Mouse (Mus musculus): ENCODE results near the gene Cd320. TPM values are rescaled to one million over a fixed set of nuclear protein-coding genes. Genes with fewer than 3 reads are reported as not detected.
A peak's percentile ranks its signal among the peaks of the same experiment; 100 is the strongest.
"Not testable (repeated sequence)": the region's sequence is repeated elsewhere in the genome, so short reads cannot be mapped to it uniquely, and the experiment has no call there.

Cd320 gene
- polyA plus RNA-seq, 1 experiment = 33.0 TPM

DNA sequence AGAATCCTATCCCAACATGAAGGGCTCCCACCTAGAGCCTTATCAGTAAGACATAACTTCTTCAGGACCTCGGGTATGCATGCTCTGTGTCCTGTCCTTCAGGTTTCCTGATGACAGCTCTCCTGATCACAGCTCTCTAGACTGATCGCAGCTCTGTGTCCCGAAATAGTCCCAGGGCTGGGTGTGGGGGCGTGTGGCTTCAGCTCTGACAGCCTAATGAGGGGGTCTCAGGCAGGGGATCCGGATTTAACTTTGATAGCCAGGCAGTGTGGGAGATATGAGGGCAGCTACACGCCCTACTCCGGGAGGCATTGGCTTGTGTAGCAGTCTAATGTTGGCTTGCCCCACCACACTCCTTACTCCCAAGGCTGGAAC is 31.8 kb upstream of the Cd320 start:
- H3K27ac ChIP-seq (ENCODE audit: insufficient read depth, low read length) = peak overlapping the region; percentile 60
- TF ChIP-seq CTCF (IDR thresholded peaks at IDR 0.05; ENCODE audit: extremely low read depth, insufficient read depth, low read length) = no peak
- no peak for TF ChIP-seq POLR2A (IDR thresholded peaks at IDR 0.05; ENCODE audit: extremely low read depth, insufficient read depth, low read length)
- H3K4me1 ChIP-seq (ENCODE audit: control insufficient read depth, insufficient read depth, low read length) = no peaks in the 10 kb centered on the region
- H3K4me3 ChIP-seq (ENCODE audit: insufficient read depth, low read length) = peak overlapping the region; percentile 61

DNA sequence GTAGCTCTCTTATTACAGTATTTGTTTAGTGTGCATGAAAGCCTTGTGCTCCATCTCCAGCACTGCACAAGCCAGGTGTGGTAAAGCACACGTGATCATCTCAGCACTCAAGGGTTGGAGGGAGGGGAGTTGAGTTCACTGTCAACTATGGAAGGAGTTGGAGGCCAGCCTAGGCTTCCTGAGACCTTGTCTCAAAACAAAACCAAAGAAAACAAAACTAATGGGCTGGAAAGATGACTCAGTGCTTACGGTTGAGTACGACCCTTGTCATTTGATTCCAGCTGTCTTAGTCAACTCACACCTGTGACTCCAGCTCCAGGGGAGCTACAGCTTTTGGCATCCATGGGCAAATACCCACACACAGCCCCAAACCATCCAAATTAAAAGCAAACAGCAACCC is 30.4 kb upstream of the Cd320 start:
- Histone ChIP-seq H3K27ac (ENCODE audit: insufficient read depth, low read length) (peak overlapping the region; percentile 80; the same call in 1 of the 2 replicates), H3K4me1 (ENCODE audit: control insufficient read depth, insufficient read depth, low read length) (peaks cover 2% of the 10 kb centered on the region), H3K4me3 (ENCODE audit: insufficient read depth, low read length) (no peak overlapping the region)
- TF ChIP-seq POLR2A (IDR thresholded peaks at IDR 0.05; ENCODE audit: extremely low read depth, insufficient read depth, low read length) = no peak
- TF ChIP-seq CTCF (IDR thresholded peaks at IDR 0.05; ENCODE audit: extremely low read depth, insufficient read depth, low read length) = no peak

- Histone ChIP-seq H3K4me3 (ENCODE audit: insufficient read depth, low read length) (no peak overlapping the region), H3K27ac (ENCODE audit: insufficient read depth, low read length) (peak overlapping the region; percentile 80; the same call in 1 of the 2 replicates), H3K4me1 (ENCODE audit: control insufficient read depth, insufficient read depth, low read length) (peaks cover 2% of the 10 kb centered on the region)
- TF ChIP-seq POLR2A (IDR thresholded peaks at IDR 0.05; ENCODE audit: extremely low read depth, insufficient read depth, low read length) (no peak), CTCF (IDR thresholded peaks at IDR 0.05; ENCODE audit: extremely low read depth, insufficient read depth, low read length) (no peak)
Observed at GRCm38 (mm10) chr17:33812990-33813389, 29.9 kb upstream of the Cd320 start.

DNA sequence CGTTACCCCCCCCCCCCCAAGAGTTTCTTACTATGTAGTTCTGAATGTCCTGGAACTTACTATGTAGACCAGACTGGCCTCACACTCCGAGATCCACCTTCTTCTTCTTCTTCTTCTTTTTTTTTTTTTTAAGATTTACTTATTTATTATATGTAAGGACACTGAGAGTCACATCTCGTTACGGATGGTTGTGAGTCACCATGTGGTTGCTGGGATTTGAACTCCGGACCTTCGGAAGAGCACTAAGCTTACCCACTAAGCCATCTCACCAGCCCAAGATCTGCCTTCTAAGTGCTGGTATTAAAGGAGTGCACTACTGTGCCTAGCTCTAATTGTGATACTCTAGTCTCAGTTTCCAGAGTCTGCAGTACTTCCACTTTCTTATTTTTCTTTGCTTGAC is 27.5 kb upstream of the Cd320 start:
- Histone ChIP-seq H3K27ac (ENCODE audit: insufficient read depth, low read length) (no peak overlapping the region), H3K4me3 (ENCODE audit: insufficient read depth, low read length) (no peak overlapping the region), H3K4me1 (ENCODE audit: control insufficient read depth, insufficient read depth, low read length) (peaks cover 2% of the 10 kb centered on the region)
- no peak for TF ChIP-seq POLR2A (IDR thresholded peaks at IDR 0.05; ENCODE audit: extremely low read depth, insufficient read depth, low read length)

DNA sequence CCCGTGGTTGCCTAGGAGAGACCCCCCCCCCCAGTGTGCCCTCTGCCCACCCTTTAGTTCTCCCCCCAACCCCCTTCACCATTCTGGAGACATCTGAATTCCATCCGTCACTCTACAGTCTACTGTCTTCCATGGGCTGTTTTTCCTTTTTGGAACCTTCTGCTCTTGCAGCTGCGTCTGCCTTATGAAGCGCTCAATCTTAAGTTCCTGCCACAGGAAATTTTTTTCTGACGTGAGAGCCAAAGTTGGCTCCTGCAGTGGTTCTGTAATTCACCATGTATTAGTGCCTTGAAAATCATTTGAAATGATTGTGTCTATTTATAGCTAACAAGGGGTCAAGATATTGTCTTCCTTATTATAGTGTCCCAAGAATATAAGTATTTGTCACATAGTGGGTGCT is 26.3 kb upstream of the Cd320 start:
- H3K27ac ChIP-seq (ENCODE audit: insufficient read depth, low read length) = peak overlapping the region; percentile 95; the same call in 1 of the 2 replicates
- peaks cover 2% of the 10 kb centered on the region for H3K4me1 ChIP-seq (ENCODE audit: control insufficient read depth, insufficient read depth, low read length)
- no peak for TF ChIP-seq CTCF (IDR thresholded peaks at IDR 0.05; ENCODE audit: extremely low read depth, insufficient read depth, low read length)
- no peak for TF ChIP-seq POLR2A (IDR thresholded peaks at IDR 0.05; ENCODE audit: extremely low read depth, insufficient read depth, low read length)
- peak overlapping the region; percentile 59; the same call in 1 of the 2 replicates for H3K4me3 ChIP-seq (ENCODE audit: insufficient read depth, low read length)

DNA sequence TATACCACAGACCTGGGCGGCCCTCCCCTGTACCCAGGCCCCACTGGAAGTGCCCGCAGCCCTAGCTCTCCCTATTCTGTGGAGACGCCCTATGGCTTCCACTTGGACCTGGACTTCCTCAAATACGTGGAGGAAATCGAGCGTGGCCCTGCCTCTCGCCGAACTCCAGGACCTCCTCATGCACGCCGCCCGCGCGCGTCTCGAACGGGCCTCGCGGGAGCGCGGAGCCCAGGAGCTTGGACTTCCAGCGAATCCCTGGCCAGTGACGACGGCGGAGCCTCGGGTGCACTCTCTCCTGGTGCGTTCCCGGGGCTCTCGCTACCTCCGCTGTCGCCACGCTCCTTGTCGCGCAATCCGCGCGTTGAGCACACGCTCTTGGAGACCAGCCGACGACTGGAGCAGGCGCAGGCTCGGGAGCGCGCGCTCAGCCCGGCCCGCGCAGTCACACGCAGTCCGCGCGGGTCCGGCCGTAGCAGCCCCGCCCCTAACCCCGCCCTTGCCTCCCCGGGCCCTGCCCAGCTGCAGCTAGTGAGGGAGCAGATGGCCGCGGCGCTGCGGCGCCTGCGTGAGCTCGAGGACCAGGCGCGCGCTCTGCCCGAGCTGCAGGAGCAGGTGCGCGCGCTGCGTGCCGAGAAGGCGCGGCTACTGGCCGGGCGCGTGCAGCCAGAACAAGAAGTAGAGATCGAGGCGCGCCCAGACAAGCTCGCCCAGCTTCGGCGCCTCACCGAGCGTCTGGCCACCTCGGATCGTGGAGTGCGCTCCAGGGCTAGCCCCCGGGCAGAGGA is 25.5 kb upstream of the Cd320 start:
- H3K27ac ChIP-seq (ENCODE audit: insufficient read depth, low read length) = peak overlapping the region; percentile 95
- TF ChIP-seq CTCF (IDR thresholded peaks at IDR 0.05; ENCODE audit: extremely low read depth, insufficient read depth, low read length) (no peak), POLR2A (IDR thresholded peaks at IDR 0.05; ENCODE audit: extremely low read depth, insufficient read depth, low read length) (peak; percentile 64; the same call in 1 of the 2 replicates)

GRCm38 (mm10) chr17:33817969-33818643 is 24.8 kb upstream of the Cd320 start:
- Histone ChIP-seq H3K4me1 (ENCODE audit: control insufficient read depth, insufficient read depth, low read length) (peaks cover 2% of the 10 kb centered on the region), H3K4me3 (ENCODE audit: insufficient read depth, low read length) (peak overlapping the region; percentile 59), H3K27ac (ENCODE audit: insufficient read depth, low read length) (0 out of 2 replicates have a peak overlapping the region, but pooled peaks have one; percentile 50)
- TF ChIP-seq POLR2A (IDR thresholded peaks at IDR 0.05; ENCODE audit: extremely low read depth, insufficient read depth, low read length) (no peak), CTCF (IDR thresholded peaks at IDR 0.05; ENCODE audit: extremely low read depth, insufficient read depth, low read length) (no peak)

More for the DNA sequence above, 25.5 kb upstream of the Cd320 start:
- Histone ChIP-seq H3K4me1 (ENCODE audit: control insufficient read depth, insufficient read depth, low read length) (peaks cover 2% of the 10 kb centered on the region), H3K4me3 (ENCODE audit: insufficient read depth, low read length) (peak overlapping the region; percentile 59)

GRCm38 (mm10) chr17:33822436-33822959 is 20.4 kb upstream of the Cd320 start:
- TF ChIP-seq CTCF (IDR thresholded peaks at IDR 0.05; ENCODE audit: extremely low read depth, insufficient read depth, low read length) (no peak), POLR2A (IDR thresholded peaks at IDR 0.05; ENCODE audit: extremely low read depth, insufficient read depth, low read length) (no peak)
- H3K4me3 ChIP-seq (ENCODE audit: insufficient read depth, low read length) = no peak overlapping the region
- H3K4me1 ChIP-seq (ENCODE audit: control insufficient read depth, insufficient read depth, low read length) = no peaks in the 10 kb centered on the region; the same call in 1 of the 2 replicates
- no peak overlapping the region for H3K27ac ChIP-seq (ENCODE audit: insufficient read depth, low read length)

DNA sequence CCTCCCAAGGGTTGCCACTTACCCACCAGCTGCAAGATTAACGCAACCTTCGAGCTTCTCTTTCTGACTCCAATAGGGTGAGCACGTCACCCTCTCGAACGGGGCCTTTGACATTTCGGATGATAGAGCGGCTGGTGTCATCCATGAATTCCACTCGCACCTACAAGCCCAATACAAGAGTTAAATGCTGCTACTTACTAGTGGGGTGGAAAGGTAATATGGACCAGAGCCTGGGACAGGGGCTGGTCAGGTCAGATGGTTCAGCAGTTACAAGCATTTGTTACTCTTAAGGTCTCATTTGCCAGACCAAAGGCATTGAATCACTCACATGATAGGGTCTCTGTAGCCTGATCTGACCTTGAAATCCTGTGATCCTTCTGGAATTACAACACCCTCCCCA is 19.7 kb upstream of the Cd320 start:
- peak overlapping the region; percentile 80; the same call in 1 of the 2 replicates for H3K4me3 ChIP-seq (ENCODE audit: insufficient read depth, low read length)
- H3K4me1 ChIP-seq (ENCODE audit: control insufficient read depth, insufficient read depth, low read length); H3K27ac ChIP-seq (ENCODE audit: insufficient read depth, low read length): not testable (repeated sequence)

Data from cortical plate, adult 2 months (tissue).